Comparison of ENCODE assay signal across 8 mouse cellular contexts in genomic region chr16:30602684-30603530, GRCm38 (mm10). TPM values are rescaled to one million over a fixed set of nuclear protein-coding genes. Genes with fewer than 3 reads are reported as not detected.
DNase-seq lines count a peak whose midpoint lies in the region; ATAC-seq lines count a peak whose summit lies in the region.

No protein-coding gene starts in this region.

- no peaks in the 10 kb centered on the region for H3K27me3 ChIP-seq in heart, embryonic 16.5 days (ENCODE audit: control insufficient read depth, insufficient read depth, low read length)
- peaks cover 52% of the 10 kb centered on the region for H3K27me3 ChIP-seq in liver, embryonic 15.5 days

- H3K36me3 ChIP-seq in heart, embryonic 16.5 days (ENCODE audit: control insufficient read depth, insufficient read depth) = no peaks in the 10 kb centered on the region
- H3K36me3 ChIP-seq in liver, embryonic 15.5 days (replicated peaks) = no peaks in the 10 kb centered on the region

- peaks cover 35% of the 10 kb centered on the region for H3K4me1 ChIP-seq in heart, embryonic 16.5 days (ENCODE audit: control insufficient read depth, insufficient read depth, low read length)
- H3K4me1 ChIP-seq in liver, embryonic 15.5 days (replicated peaks) = peaks cover 24% of the 10 kb centered on the region

- peak overlapping the region; percentile 34 for H3K4me3 ChIP-seq in heart, embryonic 16.5 days (ENCODE audit: low read length)
- no peak overlapping the region for H3K4me3 ChIP-seq in liver, embryonic 15.5 days (replicated peaks)

- no peaks in the 10 kb centered on the region for H3K9me3 ChIP-seq in heart, embryonic 16.5 days (replicated peaks; ENCODE audit: control insufficient read depth, low read length)
- no peaks in the 10 kb centered on the region for H3K9me3 ChIP-seq in liver, embryonic 15.5 days (replicated peaks)

- WGBS in heart, embryonic 16.5 days = 42% methylated on average over 18 of the region's 18 CpGs
- WGBS in liver, embryonic 15.5 days (ENCODE audit: insufficient replicate concordance) = 15% methylated on average over 18 of the region's 18 CpGs

- ATAC-seq in heart, embryonic 16.5 days (replicated peaks; ENCODE audit: extremely low read depth, insufficient read depth, low FRiP score) = no peak
- ATAC-seq in liver, embryonic 15.5 days (ENCODE audit: insufficient read depth) = no peak

- peak; percentile 32 for DNase-seq in 416B (ENCODE audit: low read depth)
- peak; percentile 24 to 35 for DNase-seq in B cell, adult 2 months
- no peak for DNase-seq in cerebellum, postnatal 25 days
- no peak for DNase-seq in yolk sac, embryonic 10.5 days (ENCODE audit: low spot score)
- DNase-seq in adrenal gland, postnatal 10 days = no peak
- no peak for DNase-seq in retina, embryonic 14.5 days (ENCODE audit: low spot score)

- peak overlapping the region; percentile 55 for H3K9ac ChIP-seq in heart, embryonic 16.5 days (ENCODE audit: low read length)
- H3K9ac ChIP-seq in liver, embryonic 15.5 days = no peak overlapping the region

- peak overlapping the region; percentile 62 for H3K27ac ChIP-seq in heart, embryonic 16.5 days (ENCODE audit: low read length)
- H3K27ac ChIP-seq in liver, embryonic 15.5 days (replicated peaks) = no peak overlapping the region; the same call in 1 of the 2 replicates

- peak overlapping the region; percentile 96 for H3K4me2 ChIP-seq in heart, embryonic 16.5 days (ENCODE audit: low read depth, low read length)
- peak overlapping the region; percentile 36 for H3K4me2 ChIP-seq in liver, embryonic 15.5 days

RNA-seq across cellular contexts. Expression of gene Fam43a, which starts 3.4 kb away (rescaled TPM):
- 19.7 and 20.4 TPM in 2 replicates for polyA plus RNA-seq in heart, embryonic 16.5 days (2015; fragmentation: Nextera tagmentation; extraction: Ambion mirVana)
- polyA plus RNA-seq in liver, embryonic 15.5 days (2015; fragmentation: Nextera tagmentation; extraction: Ambion mirVana) = 5.2 and 6.0 TPM in 2 replicates
- 10 to 100 TPM; 37.4 to 47.7 TPM for total RNA-seq in adrenal gland, postnatal 10 days (2021)

RNA-seq across cellular contexts. Expression of gene Lsg1, which starts 15.5 kb away (rescaled TPM):
- polyA plus RNA-seq in heart, embryonic 16.5 days (2015; fragmentation: Nextera tagmentation; extraction: Ambion mirVana) = 28.2 and 37.5 TPM in 2 replicates
- 19.2 and 20.6 TPM in 2 replicates for polyA plus RNA-seq in liver, embryonic 15.5 days (2015; fragmentation: Nextera tagmentation; extraction: Ambion mirVana)
- 10 to 100 TPM; 34.4 to 35.2 TPM for total RNA-seq in adrenal gland, postnatal 10 days (2021)

RNA-seq across cellular contexts. Expression of gene Tmem44, which starts 52.3 kb away (rescaled TPM):
- 19.3 and 21.5 TPM in 2 replicates for polyA plus RNA-seq in heart, embryonic 16.5 days (2015; fragmentation: Nextera tagmentation; extraction: Ambion mirVana)
- 0.90 and 0.92 TPM in 2 replicates for polyA plus RNA-seq in liver, embryonic 15.5 days (2015; fragmentation: Nextera tagmentation; extraction: Ambion mirVana)
- 1 to 10 TPM; 6.4 to 9.7 TPM for total RNA-seq in adrenal gland, postnatal 10 days (2021)

Comparison
In these comparisons a context has a peak if more than half of its experiments do, and no peak if none do; other contexts are left out.
1. DNase-seq: peak in 416B (single experiment) and B cell, adult 2 months (2 of 2); none in cerebellum, postnatal 25 days (0 of 2), yolk sac, embryonic 10.5 days (single experiment), adrenal gland, postnatal 10 days (single experiment) and retina, embryonic 14.5 days (single experiment).
2. RNA of gene Tmem44, which starts 52.3 kb away (polyA plus RNA-seq): 19.3 to 21.5 TPM in heart, embryonic 16.5 days; 0.90 to 0.92 TPM in liver, embryonic 15.5 days; every median in the first group is over 10 times any median in the second.